Mouse (Mus musculus): ENCODE results near the gene Hist1h2ag. TPM values are rescaled to one million over a fixed set of nuclear protein-coding genes. Genes with fewer than 3 reads are reported as not detected.

Gene Hist1h2ag
- total RNA-seq, 4 experiments from 2014 or later: 2.7 to 12.6 (median 6.6) TPM

Small RNA genes within 50 kb of the gene (microRNA-seq; reads per million reads assigned to microRNA genes)
- gene Gm26300 (not detected), gene Gm44390 (not detected), gene Gm44486 (not detected)

Other genes starting within 250 kb of the Hist1h2ag start
- 10 to 100 TPM; 25.7 to 37.7 (median 29.1) TPM for gene Hist1h2bq, start 232.7 kb downstream of the Hist1h2ag start, total RNA-seq (2022)
- 10 to 100 TPM in 1 of 4 experiments, not detected in 3; 16.3 TPM for gene Hist1h2ao, start 232.5 kb downstream of the Hist1h2ag start, total RNA-seq (2022)
- gene Hist1h4m, start 231.2 kb downstream of the Hist1h2ag start, total RNA-seq (2022): 10 to 100 TPM; 22.8 to 37.8 (median 29.3) TPM
- 10 to 100 TPM in 3 of 4 experiments, 1 to 10 TPM in 1; 6.1 to 17.9 (median 14.8) TPM for gene Hist1h4n, start 210.7 kb downstream of the Hist1h2ag start, total RNA-seq (2022)
- gene Hist1h2ap, start 209.4 kb downstream of the Hist1h2ag start, total RNA-seq (2022): 10 to 100 TPM in 1 of 4 experiments, 1 to 10 TPM in 2, not detected in 1; 3.1 to 13.1 (median 4.1) TPM
- gene Hist1h2br, start 209.2 kb downstream of the Hist1h2ag start, total RNA-seq (2022): 10 to 100 TPM; 25.5 to 37.9 (median 28.9) TPM
- gene Zfp184, start 97.8 kb downstream of the Hist1h2ag start, total RNA-seq (2022): 1 to 10 TPM in 1 of 4 experiments, under 1 TPM in 3; 0.46 to 1.0 (median 0.83) TPM
- gene Pom121l2, start 61.8 kb downstream of the Hist1h2ag start, total RNA-seq (2022): not detected
- gene Prss16, start 33.2 kb downstream of the Hist1h2ag start, total RNA-seq (2022): under 1 TPM in 1 of 4 experiments, not detected in 3; 0.22 TPM
- 10 to 100 TPM in 2 of 4 experiments, 1 to 10 TPM in 2; 1.7 to 11.1 (median 9.1) TPM for gene Hist1h2ah, start 7.4 kb downstream of the Hist1h2ag start, total RNA-seq (2022)
- 10 to 100 TPM in 1 of 4 experiments, 1 to 10 TPM in 3; 4.6 to 13.2 (median 8.3) TPM for gene Hist1h2bk, start 7.1 kb downstream of the Hist1h2ag start, total RNA-seq (2022)
- 10 to 100 TPM; 11.6 to 17.7 (median 15.2) TPM for gene Hist1h4i, start 1.6 kb downstream of the Hist1h2ag start, total RNA-seq (2022)
- gene Hist1h2bj, start 270 bp upstream of the Hist1h2ag start, total RNA-seq (2022): 1 to 10 TPM; 1.4 to 7.1 (median 2.5) TPM
- not detected for gene Vmn1r188, start 41.5 kb upstream of the Hist1h2ag start, total RNA-seq (2022)
- gene Vmn1r189, start 62.9 kb upstream of the Hist1h2ag start, total RNA-seq (2022): not detected
- not detected for gene Vmn1r191, start 141.0 kb upstream of the Hist1h2ag start, total RNA-seq (2022)
- not detected for gene Vmn1r192, start 148.2 kb upstream of the Hist1h2ag start, total RNA-seq (2022)
- gene Vmn1r193, start 180.2 kb upstream of the Hist1h2ag start, total RNA-seq (2022): not detected
- not detected for gene Vmn1r194, start 201.3 kb upstream of the Hist1h2ag start, total RNA-seq (2022)
- gene Vmn1r195, start 227.6 kb upstream of the Hist1h2ag start, total RNA-seq (2022): not detected
- not detected for gene Vmn1r196, start 247.0 kb upstream of the Hist1h2ag start, total RNA-seq (2022)

Data from heart, adult 8-10 months (tissue).